Mouse (Mus musculus): ENCODE measurements around the gene Themis2.

DNA sequence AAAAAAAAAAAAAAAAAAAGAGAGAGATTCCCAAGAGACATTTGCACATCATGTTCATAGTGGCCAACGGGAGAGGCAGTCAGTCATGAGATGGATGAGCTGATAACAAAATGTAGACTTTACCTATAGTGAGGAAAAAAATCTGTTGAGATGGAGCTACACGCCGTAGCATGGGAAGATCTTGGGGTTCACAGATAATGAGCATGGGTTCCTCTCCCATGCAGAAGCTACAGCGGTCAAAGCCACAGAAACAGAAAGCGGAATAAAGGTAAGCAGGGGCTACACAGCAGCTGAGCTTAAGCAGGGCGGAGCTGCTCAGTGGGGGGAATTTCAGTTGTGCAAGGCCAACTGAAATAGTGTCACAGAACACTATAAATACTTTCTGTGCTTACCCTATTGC, 8.1 kb upstream of the Themis2 start:
- no peak for TF ChIP-seq POLR2A (IDR thresholded peaks at IDR 0.05; ENCODE audit: low read depth, low read length)
- no peak for TF ChIP-seq CTCF (conservative IDR thresholded peaks at IDR 0.05; ENCODE audit: insufficient read depth, insufficient read length, low read depth, low read length)

All from kidney, adult 2 months (tissue).